ENCODE assay signal across 21 mouse cellular contexts in genomic region chr13:47093791-47094190, GRCm38 (mm10).
"Had no signal": no experiment of that assay in that cellular context is flagged by ENCODE, and none has a peak within 500 bp of the region (broad histone marks: within the 10 kb centered on the region; RNA-seq: fewer than 3 reads in every experiment).

No protein-coding gene starts in this region.

- H3K27me3 ChIP-seq: lung, embryonic 15.5 days; megakaryocyte, embryonic 14.5 days; midbrain, embryonic 13.5 days; midbrain, embryonic 15.5 days; neural tube, embryonic 13.5 days; neural tube, embryonic 15.5 days had no signal

- DNase-seq: liver, postnatal 0 days; lung, adult 2 months; lung, postnatal 14 days; lung, postnatal 36 days; retina, postnatal 1 day; right cerebral cortex, adult 18-20 months; right cerebral cortex, postnatal 25 days; right cerebral cortex, postnatal 4 days; spleen, adult 18-20 months; thymus, adult 18-20 months; thymus, postnatal 14 days; thymus, postnatal 36 days had no signal

- H3K4me1 ChIP-seq: lung, embryonic 15.5 days; midbrain, embryonic 13.5 days; midbrain, embryonic 15.5 days; neural tube, embryonic 13.5 days; neural tube, embryonic 15.5 days had no signal

- H3K9me3 ChIP-seq: lung, embryonic 15.5 days; megakaryocyte, embryonic 14.5 days; midbrain, embryonic 13.5 days; midbrain, embryonic 15.5 days; neural tube, embryonic 13.5 days; neural tube, embryonic 15.5 days had no signal

- H3K27ac ChIP-seq: lung, embryonic 15.5 days; macrophage; midbrain, embryonic 13.5 days; midbrain, embryonic 15.5 days; neural tube, embryonic 13.5 days; neural tube, embryonic 15.5 days had no signal

- ATAC-seq: liver, postnatal 0 days; lung, postnatal 0 days; midbrain, embryonic 13.5 days; midbrain, embryonic 15.5 days had no signal

- H3K4me3 ChIP-seq: lung, embryonic 15.5 days; megakaryocyte, embryonic 14.5 days; midbrain, embryonic 13.5 days; midbrain, embryonic 15.5 days; myocyte; neural tube, embryonic 13.5 days; neural tube, embryonic 15.5 days had no signal
